Mouse (Mus musculus) layer of hippocampus, adult 9-10 months (tissue): ENCODE data around the gene Htra1.

ENCODE experiments used
- DNase-seq: peaks from one replicate; pipeline ENCODE4 v3.0.0; 2022; ENCODE audit warnings: low spot score

Htra1 gene

DNA sequence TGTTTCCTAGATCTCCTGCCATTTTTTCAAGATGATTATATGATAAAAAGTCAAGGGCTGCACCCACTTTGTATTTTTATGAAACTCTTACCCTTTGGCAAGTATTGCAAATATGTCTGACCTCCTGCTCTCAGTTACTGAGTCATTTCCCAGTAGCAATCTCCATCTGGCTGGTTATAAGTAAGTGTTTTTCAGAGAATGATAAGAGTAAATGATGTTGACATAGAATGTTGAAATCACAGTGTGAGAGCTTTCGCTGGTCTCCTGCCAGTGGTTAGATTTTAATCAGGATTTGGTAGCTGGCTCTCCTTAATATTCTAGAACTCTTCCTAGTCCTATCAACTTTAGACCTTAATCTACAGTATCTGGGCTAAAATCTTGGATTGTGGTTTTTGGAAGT lies 76.0 kb downstream of the Htra1 start:
- no peak for DNase-seq

DNA sequence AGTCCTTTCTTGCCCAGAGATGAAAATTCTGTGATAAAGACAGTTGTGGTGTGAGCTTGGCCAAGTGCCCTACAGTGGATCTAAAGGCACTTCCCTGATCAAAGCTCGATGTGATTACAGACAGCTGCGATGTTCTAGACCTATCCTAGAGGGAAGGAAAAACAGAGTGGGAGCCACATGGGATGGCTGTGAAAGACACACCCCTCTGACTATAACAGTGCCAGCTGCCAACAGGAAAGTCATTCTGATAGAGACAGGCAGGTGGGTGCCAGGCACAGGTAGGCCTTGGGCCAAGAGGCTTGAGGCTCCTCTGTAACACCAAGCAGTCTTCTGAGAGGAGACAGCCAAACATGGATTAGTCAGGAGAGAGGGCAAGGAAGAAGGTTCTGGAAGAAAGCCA lies 83.3 kb downstream of the Htra1 start:
- DNase-seq, result no peak

DNA sequence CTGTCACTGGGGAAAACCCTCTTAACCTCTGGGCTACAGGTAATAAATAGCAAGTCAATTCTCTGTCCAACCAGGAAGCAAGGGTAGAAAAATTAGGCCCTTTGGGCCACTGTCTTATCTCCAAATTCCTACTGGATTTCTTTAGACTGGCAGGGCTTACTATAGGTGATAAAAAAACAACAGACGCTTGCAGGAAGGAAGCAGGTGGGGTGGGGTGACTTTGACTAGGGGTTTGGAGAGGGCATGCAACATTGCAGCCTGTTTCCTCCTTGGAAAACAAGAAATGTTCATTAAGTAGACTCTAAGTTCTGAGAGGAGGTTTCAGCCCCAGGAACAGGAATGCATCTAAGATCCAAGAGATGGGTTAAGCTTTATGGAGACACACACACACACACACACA lies 88.9 kb downstream of the Htra1 start:
- DNase-seq, result no peak

DNA sequence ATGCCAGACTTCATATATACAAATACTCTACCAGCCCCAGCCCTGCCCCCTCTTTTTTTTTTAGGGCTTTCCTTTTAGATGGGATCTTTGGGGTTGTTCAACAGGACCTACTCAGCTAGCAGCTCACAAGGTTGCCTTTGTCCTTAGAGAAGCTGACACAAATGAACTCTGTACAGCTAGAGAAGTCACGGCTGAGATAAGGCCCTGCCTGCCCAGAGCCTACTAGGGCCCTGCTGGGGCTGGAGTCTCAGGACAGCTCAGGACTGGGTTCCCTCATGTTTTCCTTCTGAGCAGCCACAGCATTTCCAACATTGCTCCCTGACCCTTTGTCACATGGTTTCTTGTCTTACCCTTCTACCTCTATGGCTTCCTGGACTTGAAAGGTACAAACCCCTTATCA lies 91.6 kb downstream of the Htra1 start:
- no peak for DNase-seq

DNA sequence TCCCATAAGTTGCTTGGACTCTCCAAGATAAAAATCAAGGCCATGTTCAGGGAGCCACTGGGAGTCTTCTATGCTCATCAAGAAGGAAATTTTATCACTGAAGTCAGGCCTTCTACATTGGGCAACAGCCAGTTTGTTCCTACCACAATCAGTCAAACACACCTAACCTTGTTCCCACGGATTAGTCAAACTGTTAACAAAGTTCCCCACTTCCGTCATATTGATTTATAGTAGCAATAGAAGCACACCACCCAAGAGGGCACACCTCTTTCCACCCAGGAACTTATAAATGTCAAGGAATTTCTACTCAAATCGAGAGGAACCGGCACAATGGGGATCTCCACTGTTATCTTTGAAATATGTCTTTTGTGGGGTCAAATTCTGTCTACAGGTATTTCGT lies 95.8 kb downstream of the Htra1 start, which contains the start of gene Dmbt1:
Gene Dmbt1, plus strand, starts transcription at position 299 of the 400 bp plus-strand sequence.
- no peak for DNase-seq
